Mouse (Mus musculus) liver, adult 2 months (tissue): ENCODE measurements around the gene Arhgap10. TPM values are rescaled to one million over a fixed set of nuclear protein-coding genes. Genes with fewer than 3 reads are reported as not detected.
A peak's percentile ranks its signal among the peaks of the same experiment; 100 is the strongest.

Experiments used
- DNase-seq: peaks from one replicate; pipeline ENCODE4 v3.0.0-alpha.2; 2011; ENCODE audit warnings: low read depth, low spot score; ENCODE audit errors: extremely low read depth
- H3K27ac ChIP-seq: fragments of 200-500 bp; replicated peaks from 2 replicates; pipeline ENCODE4 v1.5.1; 2012; ENCODE audit warnings: low read depth, mild to moderate bottlenecking, control low read depth, inconsistent platforms, low read length; ENCODE audit not compliant: insufficient read depth
- H3K27me3 ChIP-seq: fragments of 200-500 bp; 2 replicates; pipeline ENCODE4 v1.6.1; 2012; ENCODE audit warnings: mild to moderate bottlenecking, moderate library complexity, low read length, inconsistent platforms; ENCODE audit not compliant: control insufficient read depth, insufficient read depth
- H3K36me3 ChIP-seq: fragments of 200-500 bp; 2 replicates; pipeline ENCODE4 v1.6.1; 2012; ENCODE audit warnings: low read length, inconsistent platforms; ENCODE audit not compliant: control insufficient read depth, insufficient read depth
- H3K4me1 ChIP-seq: fragments of 200-500 bp; 2 replicates; pipeline ENCODE4 v1.6.1; 2011; ENCODE audit warnings: low read length; ENCODE audit not compliant: control insufficient read depth, insufficient read depth
- H3K4me3 ChIP-seq: fragments of 200-500 bp; 2 replicates; pipeline ENCODE4 v1.5.1; 2011; ENCODE audit warnings: low read depth, mild to moderate bottlenecking, control low read depth, low read length, moderate library complexity; ENCODE audit not compliant: insufficient read depth
- H3K79me2 ChIP-seq: fragments of 200-500 bp; 2 replicates; pipeline ENCODE4 v1.6.1; 2012; ENCODE audit warnings: inconsistent platforms, mild to moderate bottlenecking, low read length, moderate library complexity; ENCODE audit not compliant: control insufficient read depth, insufficient read depth
- H3K9ac ChIP-seq: fragments of 200-500 bp; 2 replicates; pipeline ENCODE4 v1.6.1; 2012; ENCODE audit warnings: low read depth, mild to moderate bottlenecking, control low read depth, inconsistent platforms, low read length
- CTCF ChIP-seq: fragments of 200-500 bp; IDR thresholded peaks from 2 replicates; pipeline ENCODE4 v1.5.1; 2011; ENCODE audit warnings: low read depth, low read length, control low read depth
- POLR2A ChIP-seq: fragments of 200-500 bp; IDR thresholded peaks from 2 replicates; pipeline ENCODE4 v1.6.1; 2011; ENCODE audit warnings: low read length, control low read depth; ENCODE audit not compliant: insufficient read depth; ENCODE audit errors: extremely low read depth
- WGBS: fragments of 180-500 bp; shearing (Covaris S2); methylation state at CpG from one replicate; pipeline ENCODE4 v1.1.7; 2018; 5-methylcytosine and 5-hydroxymethylcytosine counted together
- polyA plus RNA-seq: library from polyadenylated mRNA; depleted of rRNA; stranded (reverse); fragments of >200 nt; gene quantifications from 2 replicates; pipeline ENCODE4 v1.2.3, GENCODE M21; 2012
- total RNA-seq: library from RNA; depleted of rRNA; stranded (reverse); fragments of >200 nt; gene quantifications from 2 replicates; pipeline ENCODE4 v1.2.3, GENCODE M21; 2014

The Arhgap10 gene
- total and polyA plus RNA-seq, 2 experiments, result 0.88 to 1.8 TPM

GRCm38 (mm10) chr8:77228688-77229087, 289.1 kb downstream of the Arhgap10 start:
- TF ChIP-seq POLR2A, result no peak
- TF ChIP-seq CTCF, result no peak
- Histone ChIP-seq H3K4me1 (peaks cover 3% of the 10 kb centered on the region), H3K27me3 (no peaks in the 10 kb centered on the region), H3K4me3 (no peak overlapping the region), H3K9ac (no peak overlapping the region), H3K79me2 (no peaks in the 10 kb centered on the region), H3K27ac (no peak overlapping the region), H3K36me3 (no peaks in the 10 kb centered on the region)
- no peak for DNase-seq
- 90% methylated on average over 7 of the region's 7 CpGs for WGBS

- 60% methylated on average over 5 of the region's 5 CpGs for WGBS
- Histone ChIP-seq H3K9ac (no peak overlapping the region), H3K27ac (no peak overlapping the region), H3K4me3 (no peak overlapping the region), H3K36me3 (no peaks in the 10 kb centered on the region), H3K79me2 (no peaks in the 10 kb centered on the region), H3K4me1 (peaks cover 2% of the 10 kb centered on the region), H3K27me3 (no peaks in the 10 kb centered on the region)
- peak; percentile 8 for DNase-seq
- no peak for TF ChIP-seq POLR2A
- no peak for TF ChIP-seq CTCF
Observed at GRCm38 (mm10) chr8:77227742-77228141, 290.0 kb downstream of the Arhgap10 start.

GRCm38 (mm10) chr8:77223123-77223522, 294.6 kb downstream of the Arhgap10 start:
- H3K36me3 ChIP-seq, result peaks cover 6% of the 10 kb centered on the region
- H3K9ac ChIP-seq, result no peak overlapping the region
- no peak overlapping the region for H3K4me3 ChIP-seq
- no peak for DNase-seq
- H3K79me2 ChIP-seq, result no peaks in the 10 kb centered on the region
- no peak overlapping the region for H3K27ac ChIP-seq
- no peak for TF ChIP-seq POLR2A
- no peak for TF ChIP-seq CTCF
- H3K27me3 ChIP-seq, result no peaks in the 10 kb centered on the region
- WGBS, result 92% methylated on average over 4 of the region's 4 CpGs
- no peaks in the 10 kb centered on the region for H3K4me1 ChIP-seq

- no peak for DNase-seq
- no peak overlapping the region for H3K4me3 ChIP-seq
- WGBS, result 87% methylated on average over 6 of the region's 6 CpGs
Observed at GRCm38 (mm10) chr8:77215191-77215590, 302.6 kb downstream of the Arhgap10 start.

GRCm38 (mm10) chr8:77214665-77215064, 303.1 kb downstream of the Arhgap10 start:
- DNase-seq, result peak; percentile 39
- no peak overlapping the region for H3K27ac ChIP-seq
- no peak overlapping the region for H3K9ac ChIP-seq
- H3K79me2 ChIP-seq, result no peaks in the 10 kb centered on the region
- peaks cover 17% of the 10 kb centered on the region for H3K36me3 ChIP-seq
- no peak for TF ChIP-seq CTCF
- no peak for TF ChIP-seq POLR2A
- H3K27me3 ChIP-seq, result no peaks in the 10 kb centered on the region
- H3K4me1 ChIP-seq, result no peaks in the 10 kb centered on the region
- WGBS, result 80% methylated on average over 8 of the region's 8 CpGs
- H3K4me3 ChIP-seq, result no peak overlapping the region

More at GRCm38 (mm10) chr8:77215191-77215590, 302.6 kb downstream of the Arhgap10 start:
- H3K9ac ChIP-seq, result no peak overlapping the region
- no peaks in the 10 kb centered on the region for H3K79me2 ChIP-seq
- H3K36me3 ChIP-seq, result peaks cover 17% of the 10 kb centered on the region
- H3K27ac ChIP-seq, result no peak overlapping the region
- no peaks in the 10 kb centered on the region for H3K4me1 ChIP-seq
- no peaks in the 10 kb centered on the region for H3K27me3 ChIP-seq
- TF ChIP-seq POLR2A (no peak), CTCF (no peak)

GRCm38 (mm10) chr8:77213893-77214464, 303.8 kb downstream of the Arhgap10 start:
- Histone ChIP-seq H3K27me3 (no peaks in the 10 kb centered on the region), H3K79me2 (no peaks in the 10 kb centered on the region), H3K27ac (no peak overlapping the region), H3K9ac (no peak overlapping the region), H3K36me3 (peaks cover 16% of the 10 kb centered on the region), H3K4me1 (no peaks in the 10 kb centered on the region), H3K4me3 (no peak overlapping the region)
- DNase-seq, result no peak
- TF ChIP-seq CTCF, result no peak
- WGBS, result 75% methylated on average over 3 of the region's 3 CpGs
